Mouse (Mus musculus) right cerebral cortex, postnatal 25 days (tissue): ENCODE data around the gene 4930402H24Rik.
A peak's percentile ranks its signal among the peaks of the same experiment; 100 is the strongest.

Experiments used
- DNase-seq: peaks from one replicate; pipeline ENCODE4 v3.0.0; 2022

Gene 4930402H24Rik

DNA sequence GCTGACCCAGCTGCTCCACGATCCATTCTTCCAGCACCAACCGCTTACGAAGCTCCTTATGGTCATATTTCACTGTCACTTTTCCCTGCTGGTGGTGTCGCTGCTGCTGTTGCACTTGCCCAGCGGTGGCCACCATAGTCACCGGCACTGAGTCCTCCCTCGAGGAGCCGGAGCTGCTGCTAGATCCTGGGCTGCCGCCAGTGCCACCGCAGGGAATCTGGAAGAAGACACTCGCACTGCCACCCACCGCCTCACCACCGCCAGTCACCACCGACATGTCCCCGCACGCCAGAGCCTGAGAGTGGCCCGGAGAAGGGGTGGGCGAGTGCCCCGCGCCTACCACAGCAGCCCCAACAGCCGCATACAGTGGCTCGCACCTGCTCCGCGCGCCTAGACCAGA, 102.5 kb downstream of the 4930402H24Rik start:
- peak; percentile 21 for DNase-seq

DNA sequence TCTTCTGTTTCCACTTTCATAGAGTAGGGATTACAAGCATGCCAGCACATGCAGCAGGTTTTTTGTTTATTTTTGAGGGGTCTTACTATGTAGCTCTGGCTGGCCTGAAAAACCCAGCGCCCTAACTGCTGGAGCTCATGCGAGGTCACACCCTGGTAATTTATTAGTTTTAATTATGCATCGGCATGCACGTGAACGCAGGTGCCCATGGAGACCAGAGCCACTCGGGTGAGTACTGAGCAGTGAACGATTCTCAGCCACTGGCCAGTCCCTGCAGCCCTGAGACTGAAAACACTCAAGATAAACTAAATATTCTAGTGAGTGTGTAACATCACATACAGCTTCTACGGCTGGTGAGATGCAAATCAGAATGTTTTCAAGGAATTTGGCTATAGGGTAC, 110.5 kb downstream of the 4930402H24Rik start:
- no peak for DNase-seq

DNA sequence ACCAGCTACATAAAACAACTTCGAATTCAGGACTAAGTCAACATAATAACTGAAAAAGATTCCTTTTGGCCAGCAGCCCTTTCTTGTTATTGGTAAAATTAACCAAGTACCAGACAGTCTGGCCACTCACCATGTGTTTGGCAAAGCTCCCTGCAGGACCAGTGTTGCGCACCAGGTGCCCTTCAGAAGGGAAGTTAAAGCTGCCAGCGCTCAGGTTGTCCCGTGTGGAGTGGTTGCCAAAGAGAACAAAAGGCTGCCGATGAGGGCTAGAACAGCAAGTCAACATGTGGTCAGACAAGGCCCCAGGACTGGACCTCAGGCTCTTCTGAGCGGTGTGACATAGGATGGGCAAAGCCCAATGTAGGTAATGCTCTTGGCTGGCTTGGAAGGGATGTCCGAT, 114.5 kb downstream of the 4930402H24Rik start:
- DNase-seq = no peak

DNA sequence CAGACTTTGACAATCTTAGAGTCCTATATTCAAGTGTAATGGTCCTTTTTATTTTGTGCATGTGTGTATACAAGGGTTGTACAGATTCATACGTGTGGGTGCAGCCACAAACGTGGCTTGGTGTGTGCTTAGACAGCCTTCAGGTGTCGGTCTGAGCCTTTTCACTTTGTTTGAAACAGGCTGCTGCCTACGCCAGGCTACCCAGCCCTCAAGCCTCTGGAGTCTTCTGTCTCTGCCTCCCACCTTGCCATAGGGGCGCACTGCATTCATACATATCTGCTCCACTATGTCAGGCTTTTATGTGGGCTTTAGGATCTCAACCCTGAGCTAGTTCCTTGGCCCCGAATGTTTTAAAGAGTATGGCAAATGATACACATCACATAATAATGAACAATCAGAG, 116.6 kb downstream of the 4930402H24Rik start:
- no peak for DNase-seq

DNA sequence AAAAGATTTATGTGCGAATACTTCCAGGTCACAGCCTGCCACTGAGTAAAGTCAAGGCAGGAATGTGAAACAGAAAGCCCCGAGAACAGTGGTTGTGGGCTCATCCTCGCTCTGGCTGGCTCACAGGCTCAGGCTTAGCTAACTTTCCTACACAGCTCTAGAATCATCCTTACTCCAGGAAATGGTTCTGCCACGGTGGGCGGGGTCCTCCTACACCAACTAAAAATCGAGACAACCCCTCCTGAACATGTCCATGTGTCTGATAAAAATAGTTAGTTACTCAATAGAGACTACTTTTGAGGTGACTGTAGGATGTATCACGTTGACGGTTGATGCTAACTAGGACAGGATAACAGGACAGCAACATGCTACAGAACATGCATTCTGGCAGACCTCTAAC, 117.2 kb downstream of the 4930402H24Rik start:
- peak; percentile 40 for DNase-seq

GRCm38 (mm10) chr2:130784939-130785338, 121.3 kb downstream of the 4930402H24Rik start:
- no peak for DNase-seq

- no peak for DNase-seq
Observed at GRCm38 (mm10) chr2:130780615-130781303, 125.4 kb downstream of the 4930402H24Rik start.

GRCm38 (mm10) chr2:130779935-130780334, 126.3 kb downstream of the 4930402H24Rik start:
- no peak for DNase-seq

- no peak for DNase-seq
Observed at GRCm38 (mm10) chr2:130776610-130777009, 129.6 kb downstream of the 4930402H24Rik start.

GRCm38 (mm10) chr2:130767483-130767882, 138.7 kb downstream of the 4930402H24Rik start:
- no peak for DNase-seq

GRCm38 (mm10) chr2:130765396-130765795, 140.8 kb downstream of the 4930402H24Rik start:
- DNase-seq = no peak

GRCm38 (mm10) chr2:130760876-130761275, 145.3 kb downstream of the 4930402H24Rik start:
- no peak for DNase-seq

- DNase-seq = no peak
Observed at GRCm38 (mm10) chr2:130755061-130755607, 151.1 kb downstream of the 4930402H24Rik start.

DNA sequence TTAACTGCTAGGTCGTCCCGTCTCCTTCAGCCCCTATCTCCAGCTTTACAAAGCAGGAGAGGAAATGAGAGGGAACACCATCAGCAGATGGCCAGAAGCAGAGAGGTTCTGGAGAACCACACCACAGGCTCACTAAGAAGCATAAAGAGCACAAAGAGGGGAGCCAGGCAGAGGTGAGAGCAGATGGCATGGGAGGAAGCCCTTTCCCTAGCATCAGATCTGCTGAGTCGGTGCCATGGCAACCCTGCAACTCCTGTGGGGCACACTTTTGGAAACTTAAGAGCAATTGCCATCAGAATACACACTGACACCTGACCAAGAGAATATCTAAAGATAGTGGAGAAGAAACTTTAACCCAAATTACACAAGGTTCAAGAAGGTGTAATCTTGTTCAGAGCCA, 151.6 kb downstream of the 4930402H24Rik start:
- DNase-seq = no peak

GRCm38 (mm10) chr2:130750449-130750848, 155.8 kb downstream of the 4930402H24Rik start:
- DNase-seq = no peak

DNA sequence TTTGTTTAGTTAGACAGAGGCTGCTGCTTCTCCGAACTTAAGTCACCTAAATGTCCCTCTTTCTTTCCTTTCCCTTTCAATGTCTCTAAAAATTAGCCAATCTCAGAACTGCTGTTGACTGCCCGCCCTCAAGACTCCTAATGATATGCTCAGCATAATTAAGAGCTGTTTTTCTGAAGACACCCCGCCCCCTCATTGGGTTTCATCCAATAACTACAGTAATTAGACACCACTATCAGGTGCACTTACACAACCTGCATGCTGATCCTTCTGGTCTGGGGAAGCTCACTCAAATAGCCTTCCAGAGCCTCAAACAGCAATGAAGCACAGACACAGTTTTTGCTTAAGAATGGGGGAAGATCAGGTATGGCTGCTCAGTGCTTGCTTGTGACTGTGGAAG, 156.5 kb downstream of the 4930402H24Rik start:
- DNase-seq = no peak

GRCm38 (mm10) chr2:130743576-130743975, 162.6 kb downstream of the 4930402H24Rik start:
- DNase-seq = no peak

GRCm38 (mm10) chr2:130740096-130740495, 166.1 kb downstream of the 4930402H24Rik start:
- DNase-seq = no peak

- DNase-seq = peak; percentile 42
Observed at GRCm38 (mm10) chr2:130738019-130738418, 168.2 kb downstream of the 4930402H24Rik start.

- no peak for DNase-seq
Observed at GRCm38 (mm10) chr2:130735281-130735680, 170.9 kb downstream of the 4930402H24Rik start.

DNA sequence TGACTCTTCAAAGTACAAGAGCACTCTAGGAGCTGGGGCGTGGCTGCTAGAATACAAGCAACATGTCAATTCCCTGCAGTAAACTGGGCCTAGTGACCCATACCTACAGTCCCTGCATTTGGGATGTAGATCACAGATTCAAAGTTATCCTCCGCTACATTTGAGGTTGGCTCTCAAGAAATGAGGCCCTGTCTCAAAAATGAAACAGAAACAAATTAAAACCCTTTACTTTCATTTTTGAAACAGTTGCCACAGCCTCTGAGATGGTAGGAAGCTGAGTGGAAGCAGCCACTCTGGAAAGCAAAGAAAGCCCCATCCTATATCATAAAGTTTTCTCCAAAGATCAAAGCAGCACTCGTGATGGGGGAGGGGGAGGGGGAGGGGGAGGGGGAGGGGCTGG, 172.8 kb downstream of the 4930402H24Rik start:
- no peak for DNase-seq

DNA sequence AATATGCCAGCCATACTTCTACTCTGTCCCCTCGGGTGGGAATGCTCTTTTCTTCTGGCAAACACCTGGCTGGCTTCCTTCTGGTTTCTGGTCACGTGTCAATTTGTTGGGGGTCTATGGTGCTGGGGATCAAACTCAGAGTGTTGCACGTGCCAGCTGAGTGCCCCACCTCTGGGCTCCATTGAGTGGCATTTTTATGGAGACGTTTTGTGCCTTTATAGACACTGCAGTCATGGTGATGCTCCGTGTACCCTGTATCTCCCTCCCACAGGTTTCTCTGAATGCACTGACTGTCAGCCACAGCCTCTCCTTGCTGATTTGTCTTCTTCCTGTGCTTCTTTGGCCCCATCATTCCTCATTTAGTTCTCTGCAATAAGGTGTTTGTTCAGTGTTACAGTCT, 174.4 kb downstream of the 4930402H24Rik start:
- no peak for DNase-seq

GRCm38 (mm10) chr2:130730746-130731145, 175.5 kb downstream of the 4930402H24Rik start:
- no peak for DNase-seq

GRCm38 (mm10) chr2:130728906-130729585, 177.2 kb downstream of the 4930402H24Rik start:
- DNase-seq = no peak
